Mouse (Mus musculus): ENCODE measurements around the gene Prickle2. TPM values are rescaled to one million over a fixed set of nuclear protein-coding genes. Genes with fewer than 3 reads are reported as not detected.

Gene Prickle2
- total RNA-seq, 4 experiments from 2014 or later = 166 to 201 (median 186) TPM

DNA sequence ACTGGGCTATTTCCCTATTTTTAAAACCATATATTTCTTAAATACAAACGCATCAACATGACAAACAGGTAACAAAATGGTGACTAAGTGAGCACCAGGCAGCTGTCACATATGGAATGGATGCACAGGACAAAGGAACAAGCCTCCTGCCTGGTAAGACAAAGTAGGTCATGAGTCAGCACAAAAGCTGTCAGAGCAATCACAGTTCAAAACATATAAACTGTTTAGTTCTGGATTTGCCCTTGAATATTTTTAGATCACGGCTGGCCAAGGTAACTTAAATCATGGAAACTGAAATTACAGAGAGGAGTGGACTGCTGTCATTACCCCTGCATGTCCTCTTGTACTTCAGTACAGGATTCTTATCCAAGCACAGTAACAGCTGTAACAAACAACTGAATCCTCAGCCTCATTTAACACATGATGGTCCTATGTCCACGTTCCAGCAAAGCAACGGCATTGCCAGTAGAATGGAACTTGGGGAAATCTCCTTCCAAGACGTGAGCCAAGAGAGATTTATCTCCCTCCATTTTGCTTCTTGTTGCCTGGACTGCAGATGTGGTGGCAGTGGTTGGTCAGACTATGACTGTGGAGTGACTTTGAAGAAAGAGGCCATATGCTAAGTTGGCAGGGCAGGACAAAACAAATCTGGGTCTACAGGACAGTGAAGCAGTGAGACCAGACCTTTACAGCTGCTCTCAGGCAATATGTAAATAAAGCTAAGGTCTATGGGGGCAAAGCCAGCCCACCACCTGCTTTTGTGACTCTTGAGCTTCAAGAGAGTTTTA is 185.7 kb downstream of the Prickle2 start:
- DNase-seq (ENCODE audit: low spot score in 2 of 2) = no peak

DNA sequence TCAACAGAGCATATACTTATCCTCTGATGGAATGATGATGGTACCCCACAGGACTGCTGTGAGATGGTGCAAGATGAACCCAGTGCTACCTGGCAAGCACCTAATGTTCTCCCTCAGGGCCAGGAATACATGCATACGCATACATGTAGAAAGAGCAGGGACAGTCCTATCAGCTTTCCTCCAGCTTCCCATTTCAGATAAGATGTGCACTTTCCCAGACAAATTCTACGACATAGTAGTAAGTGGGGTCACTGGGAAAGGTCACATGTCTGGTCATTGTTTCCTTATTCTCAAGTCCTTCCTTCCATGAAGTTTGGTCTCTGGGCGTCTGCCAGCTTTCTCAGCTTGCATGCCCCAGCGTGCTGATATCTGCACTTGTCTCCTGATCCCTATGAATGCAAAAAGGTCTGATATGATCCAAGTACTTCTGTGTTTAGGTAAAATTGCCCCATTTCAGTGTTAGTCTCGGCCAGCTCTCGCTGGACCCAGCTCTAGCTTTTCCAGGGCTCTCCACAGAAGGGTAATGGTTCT is 187.5 kb downstream of the Prickle2 start:
- DNase-seq (ENCODE audit: low spot score in 2 of 2) = no peak

DNA sequence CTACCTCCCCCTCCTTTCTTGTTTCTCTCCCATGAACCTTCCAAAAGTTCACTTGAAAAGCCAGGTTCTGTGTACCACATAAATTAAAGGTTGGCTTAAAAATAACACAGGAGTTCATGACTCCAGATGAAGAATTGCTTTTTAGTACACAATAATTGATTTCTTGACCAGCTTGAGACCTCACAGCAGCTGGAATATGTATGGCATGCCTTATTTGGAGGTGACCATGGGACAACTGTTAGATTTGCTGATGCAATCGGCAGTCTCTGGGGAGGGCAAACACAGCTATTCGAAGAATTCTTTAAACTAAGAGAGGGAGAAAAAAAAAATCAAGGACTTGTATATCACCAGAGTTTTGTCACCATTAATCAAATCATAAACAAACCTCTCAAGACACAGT is 189.0 kb downstream of the Prickle2 start:
- DNase-seq (ENCODE audit: low spot score in 2 of 2) = no peak

DNA sequence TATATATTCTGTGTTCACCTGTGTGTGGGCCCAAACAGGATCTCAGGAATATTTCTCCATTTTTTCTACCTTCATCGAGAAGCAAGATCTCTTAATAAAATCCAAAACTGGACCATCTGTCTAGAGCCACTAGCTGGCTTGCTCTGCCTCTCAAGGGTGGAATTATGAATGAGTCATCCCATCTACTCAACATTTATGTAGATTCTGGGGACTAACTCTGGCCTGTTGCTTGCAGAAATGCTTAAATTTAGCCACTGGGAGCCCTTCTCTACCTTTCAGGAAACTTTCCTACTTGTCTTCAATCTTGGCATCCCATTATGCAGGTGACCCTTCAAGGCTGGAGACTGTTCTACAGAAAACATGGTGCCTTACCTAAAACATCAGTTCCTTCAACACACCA is 194.0 kb downstream of the Prickle2 start:
- no peak for DNase-seq (ENCODE audit: low spot score in 2 of 2)

DNA sequence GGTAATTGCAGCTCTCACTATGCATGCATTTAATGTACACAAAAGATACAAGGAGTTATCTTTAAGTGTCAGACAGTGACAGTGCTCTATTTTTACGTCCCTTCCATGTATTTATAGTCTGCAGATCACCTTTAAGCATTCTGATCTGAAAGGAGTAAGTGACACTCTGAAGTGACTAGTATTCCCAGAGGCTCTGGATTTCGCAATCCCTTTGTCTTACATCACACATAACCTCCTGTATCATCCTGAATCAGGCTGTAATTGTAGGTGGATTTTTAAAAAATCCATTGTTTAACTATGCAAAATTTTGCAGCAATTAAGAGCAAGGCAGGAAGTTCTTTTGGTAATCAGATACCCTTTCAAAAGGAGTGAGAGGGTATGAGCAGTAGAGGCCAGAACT is 196.2 kb downstream of the Prickle2 start:
- no peak for DNase-seq (ENCODE audit: low spot score in 2 of 2)

DNA sequence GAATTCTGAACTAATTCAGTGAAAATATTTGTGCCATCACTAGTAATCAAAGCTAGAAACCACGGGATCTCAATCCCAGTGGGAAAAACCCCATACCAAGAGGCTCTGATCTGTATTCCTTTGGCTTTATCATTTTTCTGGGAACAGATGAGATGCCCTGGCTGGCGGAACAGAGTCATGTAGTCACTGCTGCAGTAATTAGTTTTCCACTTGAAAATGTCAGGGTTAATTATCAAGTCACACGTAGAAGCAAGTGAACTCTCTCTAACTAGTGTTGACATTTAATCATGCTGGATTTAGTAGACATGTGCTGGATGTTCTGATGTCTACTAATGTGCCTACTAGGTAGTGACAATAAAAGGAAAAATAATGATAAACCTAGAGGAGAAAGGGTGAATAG is 199.7 kb downstream of the Prickle2 start:
- DNase-seq (ENCODE audit: low spot score in 2 of 2) = no peak

DNA sequence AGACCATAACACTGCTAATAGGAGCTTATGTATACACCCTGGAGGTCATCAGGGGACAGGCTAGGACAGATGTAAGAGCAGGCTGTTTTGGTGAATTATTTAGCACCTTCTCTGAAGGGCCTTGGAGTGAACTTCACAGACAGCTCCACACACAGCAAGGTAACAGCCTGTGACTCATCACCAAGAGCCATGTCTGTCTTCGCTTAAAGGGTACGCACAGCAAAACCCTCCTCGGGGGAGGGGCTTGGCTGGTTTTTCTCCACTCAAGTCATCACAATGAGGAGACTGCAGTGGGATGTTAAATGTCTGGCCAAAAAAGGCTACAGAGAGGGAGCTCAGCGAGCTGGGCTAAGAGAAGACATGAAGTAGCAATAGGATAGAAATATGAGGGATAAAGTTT is 206.5 kb downstream of the Prickle2 start:
- no peak for DNase-seq (ENCODE audit: low spot score in 2 of 2)

DNA sequence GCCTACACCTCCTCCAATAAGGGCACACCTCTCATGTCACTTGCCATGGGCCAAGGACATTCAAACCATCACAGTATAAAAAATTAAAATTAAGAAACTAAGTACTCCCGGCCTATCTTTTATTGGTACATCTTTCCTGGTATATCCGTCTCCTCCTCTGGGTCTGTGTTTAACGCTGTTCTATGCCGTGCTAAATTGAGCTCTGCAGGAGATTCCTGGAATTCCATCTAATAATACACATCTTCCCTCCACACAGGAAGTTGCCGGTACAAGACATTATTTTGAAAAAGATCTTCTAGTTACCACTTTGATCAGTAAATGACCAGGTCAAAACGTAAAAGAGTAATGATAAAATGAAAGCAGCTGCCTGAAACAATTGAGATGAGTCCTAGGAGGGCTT is 207.4 kb downstream of the Prickle2 start:
- DNase-seq (ENCODE audit: low spot score in 2 of 2) = no peak

DNA sequence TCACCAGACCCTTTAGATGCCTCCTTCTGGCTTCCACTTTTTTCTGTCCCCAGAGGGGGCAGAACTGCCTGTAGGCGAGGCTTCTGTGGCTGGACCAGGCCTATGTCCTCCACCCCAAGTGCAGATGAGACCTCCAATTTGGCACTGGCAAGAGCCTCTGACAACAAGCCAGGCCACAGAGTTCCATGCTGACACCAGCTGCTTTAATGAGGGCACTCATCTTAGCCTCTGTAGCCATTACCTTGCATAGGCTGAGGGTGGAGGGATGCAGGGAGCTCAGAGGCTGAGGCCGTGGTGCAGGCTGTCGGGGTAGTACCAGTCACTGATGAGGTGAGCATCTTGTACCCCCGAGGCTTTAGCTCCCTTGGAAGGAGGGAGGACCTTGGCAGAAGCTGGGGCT is 208.7 kb downstream of the Prickle2 start:
- DNase-seq (ENCODE audit: low spot score in 2 of 2) = no peak

DNA sequence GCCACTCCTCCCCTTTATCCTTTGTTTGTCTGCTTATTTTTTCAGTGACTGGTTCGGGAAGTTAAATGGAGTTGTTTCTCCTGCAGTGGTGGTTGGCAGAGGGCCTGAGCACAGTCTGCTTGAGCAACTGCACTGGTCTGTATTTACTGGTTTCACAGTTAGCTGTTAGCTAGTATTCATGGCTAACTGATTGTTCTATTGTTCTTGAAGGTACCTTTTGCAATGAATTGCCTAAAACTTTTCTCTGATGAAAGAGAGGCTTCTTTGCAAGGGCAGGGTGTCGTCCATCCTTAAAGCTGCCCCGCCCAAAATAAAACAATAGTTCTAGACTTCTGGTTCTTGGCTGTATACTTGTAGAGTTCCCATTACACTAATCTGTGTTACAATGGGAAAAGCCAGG is 210.5 kb downstream of the Prickle2 start:
- no peak for DNase-seq (ENCODE audit: low spot score in 2 of 2)

DNA sequence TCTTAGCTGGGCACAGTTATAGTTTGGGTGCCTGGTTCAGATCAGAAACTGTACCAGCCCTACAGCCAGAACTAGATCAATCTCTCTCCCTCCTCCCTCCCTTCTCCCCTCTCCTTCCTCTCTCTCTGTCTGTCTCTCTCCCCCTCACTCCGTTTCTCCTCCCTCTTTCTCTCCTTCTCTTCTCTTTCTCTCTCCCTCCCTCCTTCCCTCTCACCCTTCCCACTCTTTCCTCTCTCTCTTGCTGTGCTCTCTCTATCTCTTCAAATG is 224.3 kb downstream of the Prickle2 start:
- no peak for DNase-seq (ENCODE audit: low spot score in 2 of 2)

DNA sequence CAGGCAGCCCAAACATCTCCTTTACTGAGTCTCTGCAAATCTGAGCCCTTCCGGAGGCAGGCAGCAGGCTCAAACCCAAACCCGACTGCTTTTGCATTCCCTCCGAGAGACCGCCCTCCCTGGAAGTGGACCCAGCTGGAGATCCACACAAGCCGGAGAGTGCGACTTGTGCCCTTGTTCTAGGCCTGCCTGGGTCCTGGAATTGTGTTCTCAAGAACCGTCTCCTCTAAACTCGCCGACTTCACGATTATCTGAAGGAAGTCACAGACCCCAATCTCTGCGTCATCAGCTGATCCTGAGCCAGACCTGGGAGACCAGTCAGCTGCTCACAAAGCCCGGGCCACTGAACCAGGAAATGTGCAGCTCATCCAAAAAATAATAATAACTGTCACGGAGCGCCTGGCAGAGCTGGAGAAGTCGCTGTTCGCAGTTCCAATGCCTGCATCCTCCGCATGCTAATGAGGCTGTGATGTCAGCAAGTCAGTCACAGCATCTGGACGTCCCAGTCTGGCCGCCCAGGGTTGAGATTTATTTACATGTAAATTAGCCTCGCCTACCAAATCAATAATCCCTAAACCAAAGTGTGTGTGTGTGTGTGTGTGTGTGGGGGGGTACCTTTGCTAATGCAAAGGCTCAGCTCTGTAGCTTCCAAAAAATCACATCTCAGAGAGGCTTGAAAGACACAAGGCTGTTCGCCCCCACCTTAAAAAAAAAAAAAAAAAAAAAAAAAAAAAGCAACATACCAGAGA is 224.8 kb downstream of the Prickle2 start:
- peak; percentile 82 to 84 for DNase-seq (ENCODE audit: low spot score in 2 of 2)

DNA sequence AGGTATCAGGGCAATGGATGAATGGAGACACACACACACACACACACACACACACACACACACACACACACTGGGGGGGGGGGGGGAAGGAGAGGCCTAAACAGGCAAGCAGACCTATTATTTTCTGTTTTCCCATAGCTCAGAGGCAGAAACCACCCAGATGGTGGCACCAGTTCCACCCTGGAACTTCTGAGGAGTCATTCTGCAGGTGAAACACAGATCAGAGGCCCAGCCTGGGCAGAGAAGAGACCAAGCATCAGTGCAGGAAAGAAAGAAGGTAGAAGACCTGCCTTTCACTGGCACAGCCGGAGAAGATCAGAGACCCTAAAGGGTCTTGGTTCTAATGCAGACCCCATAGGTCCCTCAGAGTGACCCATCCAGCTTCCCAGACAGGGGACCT is 227.3 kb downstream of the Prickle2 start:
- DNase-seq (ENCODE audit: low spot score in 2 of 2) = no peak

DNA sequence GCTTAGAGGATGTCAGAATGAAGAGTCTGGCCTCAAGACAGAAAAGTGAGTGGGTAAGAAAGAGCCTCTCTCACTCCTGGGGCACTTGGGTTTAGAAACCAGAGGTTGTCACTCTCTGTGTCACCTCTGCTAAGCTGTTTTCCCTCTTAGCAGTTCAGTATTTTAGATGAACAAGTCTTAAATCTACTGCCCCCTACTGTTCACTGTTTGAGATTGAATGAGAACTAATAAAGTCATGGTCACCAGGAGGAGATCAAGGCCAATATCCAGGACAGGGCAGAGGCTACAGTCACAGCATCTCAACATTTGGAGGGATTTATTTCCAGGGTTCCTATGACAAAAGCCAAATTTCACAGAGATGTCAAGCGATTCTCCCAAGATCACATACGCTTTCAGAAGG is 228.3 kb downstream of the Prickle2 start:
- no peak for DNase-seq (ENCODE audit: low spot score in 2 of 2)

DNA sequence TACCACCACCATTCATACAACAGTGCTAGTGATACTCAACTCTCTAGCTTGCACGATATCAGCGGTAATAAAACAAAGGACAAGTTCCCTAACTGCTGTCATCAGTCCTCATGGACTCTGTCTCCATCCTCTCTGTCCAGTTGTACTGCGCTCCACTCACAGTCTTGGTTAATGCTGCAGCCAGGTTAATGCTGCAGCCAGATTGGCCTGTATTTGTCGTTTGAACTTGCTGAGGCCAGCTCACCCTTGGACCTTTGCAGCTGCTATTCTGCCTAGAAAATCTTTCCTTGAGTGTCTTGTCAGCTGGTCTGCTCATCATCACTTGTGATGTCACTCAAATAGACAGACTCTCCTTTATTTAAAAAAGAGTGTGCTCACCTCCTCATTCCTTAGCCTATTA is 236.5 kb downstream of the Prickle2 start:
- no peak for DNase-seq (ENCODE audit: low spot score in 2 of 2)

DNA sequence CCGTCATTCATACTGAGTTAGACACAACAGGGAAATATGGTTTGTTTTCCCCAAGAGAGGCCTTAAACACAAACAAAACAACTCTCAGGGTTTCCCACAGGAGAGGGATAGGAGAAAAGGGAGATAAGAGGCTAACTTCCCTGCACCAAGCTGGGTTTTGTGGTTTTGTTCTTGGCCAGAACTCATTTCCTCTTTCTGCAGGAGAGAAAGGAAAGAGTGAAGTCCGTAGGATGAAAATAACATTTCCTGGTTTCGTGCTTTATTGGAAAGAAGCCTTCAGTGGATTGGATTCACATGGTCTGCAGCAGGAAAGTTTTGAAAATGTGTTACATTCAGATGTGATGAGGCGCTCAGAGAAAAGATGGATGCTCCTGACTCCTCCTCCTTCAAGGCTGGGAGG is 237.1 kb downstream of the Prickle2 start:
- DNase-seq (ENCODE audit: low spot score in 2 of 2) = no peak

DNA sequence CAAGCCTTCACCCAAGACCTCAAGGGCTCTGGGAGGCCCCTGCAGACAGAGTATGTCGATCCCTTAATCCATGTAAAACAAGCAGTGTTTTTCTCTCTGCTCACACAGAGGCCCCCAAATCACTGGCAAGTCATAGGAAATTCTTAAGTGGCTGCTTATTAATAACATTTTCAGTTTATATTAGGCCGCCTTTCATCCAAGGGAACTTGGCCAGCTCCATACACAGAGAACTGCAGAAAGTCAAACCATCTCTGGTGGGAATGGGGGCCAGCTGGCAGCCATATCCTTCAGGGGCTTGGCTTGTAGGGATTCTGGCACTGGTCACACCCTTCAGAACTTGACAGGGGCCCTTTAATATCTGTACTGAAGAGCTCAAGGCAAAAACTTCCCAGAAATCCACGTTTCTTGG is 237.6 kb downstream of the Prickle2 start:
- DNase-seq (ENCODE audit: low spot score in 2 of 2) = no peak

DNA sequence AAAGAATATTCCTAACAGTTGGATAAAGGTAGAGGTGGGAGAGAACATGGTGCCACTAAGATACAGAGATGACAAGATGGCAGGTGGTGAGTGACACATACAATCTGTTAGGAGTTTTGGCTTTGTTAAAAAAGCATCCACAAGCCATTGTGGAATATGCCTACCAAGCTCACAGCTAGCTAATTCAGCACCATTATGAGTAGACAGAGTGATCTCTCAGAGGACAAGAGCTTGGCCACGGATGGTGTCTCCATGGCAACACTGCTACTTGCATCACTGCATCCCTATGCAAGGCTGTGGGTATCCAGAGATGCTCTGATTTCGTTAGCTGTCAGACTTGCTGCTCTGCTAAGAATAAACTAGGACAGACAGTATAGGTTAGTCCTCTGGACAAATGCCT is 238.6 kb downstream of the Prickle2 start:
- DNase-seq (ENCODE audit: low spot score in 2 of 2) = peak; percentile 69 to 81

DNA sequence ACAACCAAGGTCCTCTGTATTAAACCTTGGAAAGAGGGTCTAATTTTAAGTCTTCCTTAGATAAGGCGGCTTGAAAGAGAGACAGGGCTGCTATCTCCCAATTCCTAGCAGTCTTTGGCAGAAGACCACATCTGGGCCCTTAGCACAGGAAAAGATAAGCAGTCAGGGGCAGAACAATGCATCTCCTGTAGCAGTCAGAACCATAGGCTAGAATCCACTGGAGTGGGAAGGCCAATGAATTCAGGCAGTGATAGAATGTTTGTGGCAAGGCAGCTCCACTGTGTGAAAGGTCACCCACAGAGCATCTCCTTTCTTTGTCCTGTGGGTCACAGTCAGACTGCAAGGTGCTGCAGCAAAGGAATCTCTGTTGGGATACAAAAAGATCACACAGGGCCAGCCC is 240.3 kb downstream of the Prickle2 start:
- no peak for DNase-seq (ENCODE audit: low spot score in 2 of 2)

DNA sequence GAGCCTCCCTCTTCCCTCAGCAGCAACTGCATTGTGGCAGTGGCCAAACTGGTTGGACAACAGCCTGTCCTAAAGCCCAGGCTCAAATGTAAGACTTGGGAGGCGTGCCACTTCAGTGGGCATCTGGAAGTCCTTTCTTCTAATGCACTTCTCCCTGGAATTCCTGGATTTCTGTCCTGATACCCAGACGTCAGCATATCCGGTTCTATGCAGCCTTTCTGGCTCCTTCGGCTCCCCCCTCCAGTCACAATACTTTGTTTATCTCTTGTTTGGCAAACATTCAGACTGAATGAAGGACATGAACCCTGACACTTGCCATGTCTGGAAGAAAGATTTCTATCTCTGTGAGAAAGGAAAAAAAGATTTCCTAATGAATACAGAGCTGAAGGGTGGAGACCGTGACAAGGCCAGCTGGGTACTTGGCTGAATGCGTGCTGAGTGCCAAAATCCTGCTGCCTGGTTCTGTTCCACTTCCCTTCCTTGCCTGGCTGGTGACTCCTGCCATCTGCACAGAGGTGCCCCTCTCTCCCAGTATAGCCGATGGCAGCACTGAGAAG is 241.1 kb downstream of the Prickle2 start:
- peak in 1 of 2 experiments; percentile 42 for DNase-seq (ENCODE audit: low spot score in 2 of 2)

DNA sequence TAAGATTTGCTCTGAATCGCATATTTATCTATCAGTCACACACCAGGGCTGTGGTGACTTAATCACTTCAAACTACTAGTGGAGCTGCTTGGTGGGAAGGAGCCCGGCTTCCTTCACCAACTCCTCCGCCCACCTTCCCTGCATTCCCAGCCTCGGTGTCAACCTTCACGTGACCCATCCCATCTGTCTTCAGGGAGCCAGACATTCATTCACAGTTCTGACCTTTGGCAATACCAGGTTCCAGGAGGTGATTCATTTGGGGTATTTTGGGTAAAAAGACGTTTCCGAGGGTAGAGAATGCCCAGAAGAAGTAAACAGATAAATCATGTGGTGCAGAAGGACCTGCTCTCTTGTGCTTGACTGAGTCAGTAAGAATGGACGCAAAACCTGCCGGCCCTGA is 242.2 kb downstream of the Prickle2 start:
- no peak for DNase-seq (ENCODE audit: low spot score in 2 of 2)

DNA sequence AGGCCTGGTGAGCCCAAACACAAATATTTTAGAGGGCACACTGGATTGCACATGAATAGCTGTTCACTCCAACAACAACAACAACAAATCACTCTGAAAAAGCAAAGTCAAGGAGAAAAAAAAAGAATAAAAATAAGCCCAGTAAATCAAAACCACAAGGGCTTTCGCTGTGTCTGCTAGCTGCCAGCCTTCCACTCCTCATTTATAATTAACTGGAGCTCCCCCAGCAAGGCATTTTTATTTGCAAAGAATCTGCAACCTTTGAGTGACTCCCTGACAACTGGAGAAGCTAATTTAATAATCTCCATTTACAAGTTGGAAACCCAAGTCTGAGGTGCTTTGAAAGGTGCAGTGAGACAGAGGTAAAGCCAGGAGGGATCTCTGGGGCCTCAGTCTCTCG is 245.2 kb downstream of the Prickle2 start:
- DNase-seq (ENCODE audit: low spot score in 2 of 2) = no peak

DNA sequence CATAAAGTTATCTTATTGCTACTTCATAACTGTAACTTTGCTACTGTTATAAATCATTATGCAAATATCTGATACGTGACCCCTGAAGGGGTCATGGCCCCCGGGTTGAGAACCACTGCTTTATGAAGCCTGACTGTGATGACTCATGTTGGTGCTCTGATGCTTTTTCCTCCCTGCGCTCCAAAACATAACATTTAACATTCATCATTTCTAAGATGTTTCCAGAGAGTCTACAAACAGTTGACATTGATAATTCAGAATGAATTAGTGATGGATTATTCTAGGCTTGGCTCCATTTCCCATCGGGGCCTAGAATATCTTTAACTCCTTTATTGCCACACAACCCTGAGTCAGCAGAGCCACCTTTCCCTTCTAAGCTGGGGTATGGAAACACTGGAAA is 247.9 kb downstream of the Prickle2 start:
- no peak for DNase-seq (ENCODE audit: low spot score in 2 of 2)
